Mouse (Mus musculus) urinary bladder, postnatal 25 days (tissue): ENCODE measurements at regions not wholly inside any gene's neighbourhood (a gene's known extent, or its start where the extent isn't known, plus 50 kb on each side); places are given as distances from the start of the nearest gene placed in this dataset.
"Not testable (repeated sequence)": the region's sequence is repeated elsewhere in the genome, so short reads cannot be mapped to it uniquely, and the experiment has no call there.

Experiments
- DNase-seq: peaks from one replicate; pipeline ENCODE4 v3.0.0; 2022; ENCODE audit warnings: low spot score

DNA sequence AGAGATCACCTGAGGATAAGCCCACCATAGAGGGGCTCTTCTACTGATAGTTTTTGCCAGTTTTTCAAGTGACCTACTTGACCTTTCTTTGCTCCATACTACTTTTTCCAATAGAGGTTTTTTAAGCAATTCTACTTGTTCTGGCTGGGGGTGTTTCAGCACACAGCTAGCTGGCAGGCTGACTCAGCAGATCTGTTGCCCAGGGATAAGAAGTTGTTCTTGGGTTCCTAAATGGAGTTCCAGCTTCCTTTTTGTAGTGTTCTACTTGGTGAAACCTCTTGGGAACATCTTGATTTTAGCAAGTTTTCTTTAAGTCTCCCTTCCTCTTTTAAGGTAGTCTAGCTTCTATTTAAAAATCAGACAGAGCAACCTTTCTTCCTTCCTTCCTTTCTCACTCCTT, 61.0 kb downstream of the 4930474N05Rik start:
- DNase-seq: no peak

DNA sequence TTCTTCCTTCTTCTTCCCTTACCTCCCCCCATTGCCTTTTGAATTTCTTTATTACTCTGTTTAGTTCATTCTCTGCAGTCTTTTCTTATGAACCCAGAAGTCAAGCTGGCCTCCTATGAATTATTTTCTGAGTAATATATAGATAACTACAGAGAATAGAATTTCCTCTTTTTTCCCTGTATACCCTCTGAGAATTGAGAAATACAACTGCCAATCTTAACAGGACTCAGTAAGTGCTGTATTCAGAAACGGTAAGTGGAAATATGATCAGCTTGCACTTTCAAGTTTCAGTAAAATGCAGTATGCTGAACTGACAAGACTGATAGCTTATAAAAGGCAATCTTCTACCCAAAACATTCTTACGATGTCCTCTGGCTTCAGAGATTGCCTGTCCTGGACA, 61.5 kb downstream of the 4930474N05Rik start:
- DNase-seq: no peak

- no peak for DNase-seq
These were observed 89.0 kb downstream of the 4930474N05Rik start for GRCm38 (mm10) chr14:36183701-36184100.

DNA sequence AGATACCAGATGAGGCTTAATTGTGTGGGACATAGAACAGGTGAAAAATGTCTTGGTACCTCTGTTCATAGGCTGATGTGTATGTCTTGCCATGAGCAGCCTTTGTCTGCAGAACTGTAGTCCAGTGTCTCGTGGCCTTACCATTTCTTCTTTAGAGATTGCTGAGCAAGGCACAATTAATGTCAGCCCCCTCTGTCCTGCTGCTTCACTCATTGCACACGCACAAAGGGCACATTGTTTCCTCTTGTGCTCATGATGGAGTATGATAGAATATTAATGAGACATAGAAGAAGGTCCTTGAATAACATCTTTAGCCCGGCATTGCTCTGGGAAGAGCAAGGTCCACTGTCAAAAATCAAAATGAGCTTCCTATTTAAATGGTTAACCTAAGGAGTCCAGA, 101.8 kb downstream of the 4930474N05Rik start:
- DNase-seq: no peak

GRCm38 (mm10) chr14:36198396-36198795, 103.7 kb downstream of the 4930474N05Rik start:
- DNase-seq: no peak

- DNase-seq: no peak
These were observed 109.1 kb downstream of the 4930474N05Rik start for GRCm38 (mm10) chr14:36203855-36204254.

DNA sequence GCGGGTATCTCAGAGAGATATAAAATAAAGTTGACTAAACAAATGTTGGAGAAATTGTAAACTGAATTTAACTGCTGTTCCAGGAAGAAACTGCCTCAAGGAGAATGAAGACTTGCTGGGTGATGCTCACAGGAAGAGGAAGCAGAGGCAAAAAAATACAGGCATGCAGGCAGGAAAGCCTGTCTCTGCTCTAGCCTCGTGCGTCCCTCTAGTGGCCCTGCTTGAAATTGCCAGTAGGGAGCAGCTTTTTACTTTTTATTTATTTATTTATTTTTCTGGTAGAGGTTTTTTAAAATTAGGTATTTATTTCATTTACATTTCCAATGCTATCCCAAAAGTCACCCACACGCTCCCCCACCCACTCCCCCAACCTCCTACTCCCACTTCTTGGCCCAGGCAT, 118.1 kb downstream of the 4930474N05Rik start:
- peak; percentile 17 for DNase-seq

DNA sequence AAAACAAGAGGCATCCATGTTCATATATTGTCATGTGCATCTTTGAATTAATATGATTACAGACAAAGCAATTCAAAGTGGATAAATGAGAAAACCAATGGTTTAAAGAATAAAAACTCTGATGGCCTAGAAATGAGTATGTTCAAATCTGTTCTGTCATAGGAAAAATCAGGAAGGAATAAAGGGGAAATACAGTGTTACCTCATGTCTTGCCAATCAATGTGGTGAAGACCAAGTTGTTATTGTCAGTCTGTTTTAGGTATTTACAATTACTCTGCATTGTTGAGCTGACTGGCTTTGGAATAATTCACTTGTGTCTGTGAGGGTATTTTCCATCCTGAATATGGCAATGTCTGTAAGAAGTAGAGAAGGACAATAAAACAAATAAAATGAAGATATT, 151.1 kb downstream of the 4930474N05Rik start:
- no peak for DNase-seq

DNA sequence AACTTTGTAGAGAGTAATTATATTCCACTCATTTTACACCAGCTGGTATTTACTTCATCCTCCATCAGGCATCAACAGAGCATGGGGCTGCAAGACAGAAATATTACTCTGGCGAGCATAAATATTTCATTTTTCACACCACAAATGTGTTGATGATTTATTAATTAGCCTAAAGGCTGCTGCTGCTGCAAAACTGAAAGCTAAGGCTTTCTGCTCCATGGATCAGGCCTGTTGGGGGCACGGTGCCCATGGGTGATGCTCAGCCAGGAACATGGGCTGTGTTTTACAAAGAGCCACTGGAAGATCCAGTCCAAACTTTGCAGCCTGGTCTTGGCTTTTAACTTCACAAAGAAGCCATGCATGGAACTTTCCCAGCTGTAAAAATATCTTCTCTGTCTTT, 167.4 kb downstream of the 4930474N05Rik start:
- no peak for DNase-seq

DNA sequence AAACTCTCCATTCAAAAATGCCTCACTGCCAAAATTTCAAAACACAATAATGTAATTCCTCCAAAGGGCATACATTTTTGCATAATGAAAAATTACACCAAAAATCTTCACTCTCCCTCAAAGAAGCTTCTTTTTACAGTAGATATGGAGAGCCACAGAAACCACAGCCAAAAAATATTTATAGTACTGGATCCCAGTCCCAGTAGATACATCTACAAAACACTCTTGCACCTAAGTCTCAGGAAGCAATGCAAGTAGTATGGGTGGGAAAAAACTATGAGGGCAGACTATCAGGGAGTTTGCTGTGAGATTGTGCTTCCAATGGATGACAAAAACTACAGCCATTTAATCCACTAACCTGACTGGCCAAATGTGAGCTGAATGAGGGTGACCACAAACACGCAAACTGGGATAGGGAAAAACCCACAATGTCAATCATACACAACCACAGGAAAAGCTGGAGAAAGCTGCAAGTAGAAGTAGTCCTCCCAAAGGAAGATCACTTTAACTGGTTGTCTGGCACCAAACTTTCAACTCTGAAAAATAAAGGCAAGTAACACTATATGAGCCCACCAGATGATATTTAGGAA, 189.2 kb downstream of the 4930474N05Rik start:
- no peak for DNase-seq

GRCm38 (mm10) chr14:36288697-36289286, 194.1 kb downstream of the 4930474N05Rik start:
- no peak for DNase-seq

GRCm38 (mm10) chr14:36310324-36310723, 215.6 kb downstream of the 4930474N05Rik start:
- DNase-seq: no peak

DNA sequence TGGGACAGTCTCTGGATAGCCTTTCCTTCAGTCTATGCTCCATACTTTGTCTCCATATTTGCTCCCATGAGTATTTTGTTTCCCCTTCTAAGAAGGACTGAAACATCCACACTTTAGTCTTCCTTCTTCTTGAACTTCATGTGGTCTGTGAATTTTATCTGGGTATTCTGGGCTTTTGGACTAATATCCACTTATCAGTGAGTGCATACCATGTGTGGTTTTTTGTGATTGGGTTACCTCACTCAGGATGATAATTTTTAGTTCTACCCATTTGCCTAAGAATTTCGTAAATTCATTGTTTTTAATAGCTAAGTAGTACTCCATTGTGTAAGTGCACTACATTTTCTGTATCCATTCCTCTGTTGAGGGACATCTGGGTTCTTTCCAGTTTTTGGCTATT, 220.0 kb downstream of the 4930474N05Rik start:
- not testable (repeated sequence) for DNase-seq

DNA sequence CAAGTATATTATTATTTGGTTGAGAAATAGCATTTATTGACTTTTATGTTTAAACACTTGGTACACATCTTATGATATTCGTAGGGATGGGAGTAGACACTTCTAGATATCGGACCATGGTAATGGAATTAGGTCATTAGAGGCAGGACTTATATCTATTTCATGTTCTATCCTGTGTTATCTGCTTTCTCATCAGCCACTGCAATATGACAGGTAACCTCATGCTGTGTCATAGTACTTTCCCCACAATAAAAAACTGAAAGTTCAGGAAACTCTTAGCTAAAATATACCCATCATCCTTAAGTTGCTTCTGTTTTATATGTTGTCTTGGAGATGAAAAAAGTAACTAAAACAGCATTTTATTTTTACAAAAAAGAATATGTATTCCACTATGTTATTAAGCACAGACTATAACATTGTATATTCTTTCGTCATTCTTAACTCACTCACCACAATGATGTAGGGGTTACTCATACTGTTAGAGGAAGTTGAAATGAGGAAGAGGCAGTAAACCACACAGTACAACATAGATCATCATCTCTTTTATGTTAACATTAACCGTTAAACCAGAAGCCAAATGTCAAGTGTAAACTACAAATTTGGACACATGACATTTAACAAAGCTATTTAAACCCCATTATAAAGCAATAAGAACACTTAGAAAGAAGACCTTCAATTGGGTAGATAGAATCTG, 221.8 kb downstream of the 4930474N05Rik start:
- DNase-seq: no peak

DNA sequence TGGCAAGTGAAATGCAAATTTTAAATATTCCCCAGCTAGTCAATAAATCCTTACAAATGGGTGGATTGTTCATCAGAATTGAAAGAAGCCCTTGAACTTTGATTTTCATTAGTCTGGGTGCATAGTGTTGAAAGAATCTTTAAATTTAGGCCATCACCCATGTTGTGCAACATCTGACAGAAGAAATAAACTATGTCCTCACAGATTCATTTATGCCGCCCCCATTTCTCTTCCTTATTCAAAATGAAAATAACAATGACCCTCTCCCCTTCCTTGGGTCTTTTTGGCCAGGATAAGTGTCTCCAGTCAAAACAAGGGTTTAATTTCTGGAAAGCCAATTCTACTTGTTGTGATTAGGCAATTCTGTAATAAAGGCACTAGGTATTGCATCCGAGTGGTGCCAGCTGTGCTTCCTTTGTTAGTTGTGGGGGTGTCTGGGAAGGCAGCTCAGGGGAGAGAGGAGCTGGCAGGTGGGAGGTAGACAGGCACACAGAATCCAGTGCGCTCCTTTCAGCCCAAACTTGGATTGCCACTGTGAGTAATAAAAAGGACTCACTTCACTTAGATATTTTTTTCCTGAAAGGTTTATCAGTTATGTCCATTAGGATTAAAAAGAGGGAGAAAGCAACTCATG, 233.7 kb downstream of the 4930474N05Rik start:
- DNase-seq: no peak

DNA sequence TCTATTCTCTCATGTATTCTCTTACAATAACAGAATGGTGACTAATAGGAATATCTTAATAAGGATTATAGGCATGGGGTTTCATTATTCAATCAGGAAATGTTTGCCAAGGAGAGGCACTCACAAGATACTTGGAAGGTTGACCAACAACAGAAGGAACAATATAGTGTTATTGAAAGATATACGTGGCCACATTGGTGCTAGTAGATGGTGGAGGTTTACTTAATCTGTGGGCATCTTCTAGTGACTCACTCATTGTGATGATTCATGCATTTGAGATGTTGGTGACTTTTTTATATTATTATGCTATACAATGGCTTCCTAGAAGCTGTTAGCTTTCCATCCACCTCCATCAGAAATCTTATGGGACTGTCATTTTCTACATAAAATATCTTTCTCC, 246.1 kb downstream of the 4930474N05Rik start:
- DNase-seq: no peak
